Mouse (Mus musculus) myocyte (in vitro differentiated cells): Measurements from ENCODE around the gene Pigt. TPM values are rescaled to one million over a fixed set of nuclear protein-coding genes. Genes with fewer than 3 reads are reported as not detected.

ENCODE experiments used
- polyA plus RNA-seq: library from polyadenylated mRNA; unstranded; fragments of >200 nt; fragmentation: generic; extraction: Trizol; gene quantifications from one replicate; pipeline ENCODE4 v1.2.1, GENCODE M21; 2012; ENCODE audit warnings: missing spikeins

Pigt gene
- polyA plus RNA-seq, 1 experiment, result 79.2 TPM

Other genes with a start within 250 kb of the Pigt start
- gene Svs3b, start 240.9 kb upstream of the Pigt start, polyA plus RNA-seq, result not detected
- gene Svs4, start 219.1 kb upstream of the Pigt start, polyA plus RNA-seq, result not detected
- not detected for gene Svs3a, start 208.3 kb upstream of the Pigt start, polyA plus RNA-seq
- gene Svs6, start 180.8 kb upstream of the Pigt start, polyA plus RNA-seq, result not detected
- gene Svs5, start 164.8 kb upstream of the Pigt start, polyA plus RNA-seq, result not detected
- 9.4 TPM for gene Slpi, start 108.4 kb upstream of the Pigt start, polyA plus RNA-seq
- 0.06 TPM for gene Rbpjl, start 94.4 kb upstream of the Pigt start, polyA plus RNA-seq
- 0.01 TPM for gene Matn4, start 92.4 kb upstream of the Pigt start, polyA plus RNA-seq
- 52.4 TPM for gene Sdc4, start 53.6 kb upstream of the Pigt start, polyA plus RNA-seq
- 47.6 TPM for gene Sys1, start 40.6 kb upstream of the Pigt start, polyA plus RNA-seq
- 31.6 TPM for gene Gm20458, start 36.6 kb upstream of the Pigt start, polyA plus RNA-seq
- gene Trp53tg5, start 23.8 kb upstream of the Pigt start, polyA plus RNA-seq, result not detected
- 16.4 TPM for gene Dbndd2, start 11.4 kb upstream of the Pigt start, polyA plus RNA-seq
- not detected for gene Wfdc2, start 64.9 kb downstream of the Pigt start, polyA plus RNA-seq
- gene Spint3, start 75.9 kb downstream of the Pigt start, polyA plus RNA-seq, result not detected
- gene Wfdc6a, start 87.9 kb downstream of the Pigt start, polyA plus RNA-seq, result not detected
- not detected for gene Eppin, start 96.1 kb downstream of the Pigt start, polyA plus RNA-seq
- not detected for gene Wfdc6b, start 116.0 kb downstream of the Pigt start, polyA plus RNA-seq
- gene Wfdc8, start 116.1 kb downstream of the Pigt start, polyA plus RNA-seq, result not detected
- gene Wfdc16, start 141.3 kb downstream of the Pigt start, polyA plus RNA-seq, result not detected
- not detected for gene Wfdc10, start 158.5 kb downstream of the Pigt start, polyA plus RNA-seq
- not detected for gene Wfdc9, start 159.1 kb downstream of the Pigt start, polyA plus RNA-seq
- gene Wfdc11, start 176.6 kb downstream of the Pigt start, polyA plus RNA-seq, result not detected
- gene Wfdc13, start 187.6 kb downstream of the Pigt start, polyA plus RNA-seq, result 0.04 TPM
- not detected for gene Spint4, start 201.0 kb downstream of the Pigt start, polyA plus RNA-seq
- gene Spint5, start 217.8 kb downstream of the Pigt start, polyA plus RNA-seq, result not detected
- 0.41 TPM for gene Wfdc3, start 248.4 kb downstream of the Pigt start, polyA plus RNA-seq
- gene Dnttip1, start 248.5 kb downstream of the Pigt start, polyA plus RNA-seq, result 63.0 TPM